Mouse (Mus musculus): ENCODE results near the gene Trpt1. TPM values are rescaled to one million over a fixed set of nuclear protein-coding genes. Genes with fewer than 3 reads are reported as not detected.

The Trpt1 gene
- polyA plus RNA-seq, 1 experiment from 2014 or later = 11.5 TPM

DNA sequence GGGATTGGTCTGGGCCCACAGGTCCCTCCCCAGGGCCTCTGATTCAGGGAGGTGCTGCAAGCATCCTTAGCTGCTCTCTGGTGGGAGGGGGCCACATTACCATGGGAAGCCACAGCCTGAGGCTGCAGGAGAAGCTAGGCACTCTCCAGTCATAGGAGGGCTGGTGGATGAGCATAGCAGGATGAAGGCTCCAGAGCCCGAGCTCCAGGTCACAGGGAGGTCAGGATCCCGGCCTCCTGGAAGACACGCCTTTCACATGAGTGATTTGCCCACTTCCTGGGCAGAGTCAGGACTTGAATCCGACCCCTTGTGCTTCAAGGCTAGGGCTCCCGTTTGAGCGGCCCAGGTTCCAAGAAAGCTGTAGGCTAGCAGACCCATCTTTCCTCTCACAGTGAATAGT lies 24.3 kb upstream of the Trpt1 start:
- Histone ChIP-seq H3K9me3 (ENCODE audit: control insufficient read depth, low read depth, low read length) (no peaks in the 10 kb centered on the region), H3K4me1 (ENCODE audit: control insufficient read depth, insufficient read depth, low read length) (peaks cover 51% of the 10 kb centered on the region), H3K9ac (replicated peaks; ENCODE audit: low read depth, low read length) (no peak overlapping the region; the same call in 1 of the 2 replicates), H3K36me3 (ENCODE audit: control insufficient read depth, insufficient read depth, low read length) (no peaks in the 10 kb centered on the region), H3K27ac (ENCODE audit: low read length) (no peak overlapping the region), H3K4me2 (replicated peaks; ENCODE audit: low read depth, low read length) (no peak overlapping the region), H3K27me3 (ENCODE audit: control insufficient read depth, insufficient read depth, low read length) (no peaks in the 10 kb centered on the region), H3K4me3 (ENCODE audit: low read depth, low read length) (no peak overlapping the region)
- WGBS = 31% methylated on average over 6 of the region's 6 CpGs
- no peak for ATAC-seq (ENCODE audit: insufficient number of reproducible peaks, insufficient read depth, low FRiP score, low read depth)

DNA sequence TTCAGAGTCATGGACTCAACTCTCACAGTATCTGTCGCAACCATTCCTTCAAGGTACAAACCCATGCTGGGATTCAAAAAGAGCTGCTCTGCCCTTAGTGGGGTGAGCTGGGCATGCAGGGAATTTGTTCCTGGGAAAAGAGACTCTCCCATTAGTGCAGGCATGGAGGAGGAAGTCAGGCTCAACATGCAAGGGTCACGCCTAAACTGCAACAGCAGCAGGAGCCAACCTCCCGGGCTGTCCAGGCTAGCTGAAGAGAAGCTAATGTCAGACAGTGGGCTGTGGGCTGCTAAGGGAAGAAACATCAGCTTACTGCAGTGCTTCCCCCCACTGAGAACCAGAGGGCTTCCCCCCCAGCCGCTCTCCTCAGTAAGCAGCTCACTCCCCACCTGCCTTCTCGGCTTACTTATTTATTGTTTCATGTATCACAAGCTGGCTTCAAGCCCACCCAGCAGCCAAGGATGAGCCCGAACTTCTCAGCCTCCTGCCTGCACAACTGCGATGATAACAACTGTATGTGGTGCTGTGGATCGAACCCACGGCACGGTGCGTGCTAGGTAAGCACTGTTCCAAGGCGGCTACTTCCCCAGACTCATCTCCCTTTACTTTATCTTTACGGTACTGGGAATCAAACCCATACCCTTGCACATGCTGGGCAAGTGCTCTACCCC lies 23.5 kb upstream of the Trpt1 start:
- H3K27me3 ChIP-seq (ENCODE audit: control insufficient read depth, insufficient read depth, low read length) = no peaks in the 10 kb centered on the region
- H3K4me1 ChIP-seq (ENCODE audit: control insufficient read depth, insufficient read depth, low read length) = peaks cover 52% of the 10 kb centered on the region
- WGBS = 77% methylated on average over 13 of the region's 13 CpGs
- H3K4me2 ChIP-seq (replicated peaks; ENCODE audit: low read depth, low read length) = no peak overlapping the region
- ATAC-seq (ENCODE audit: insufficient number of reproducible peaks, insufficient read depth, low FRiP score, low read depth) = no peak
- no peak overlapping the region for H3K27ac ChIP-seq (ENCODE audit: low read length)
- no peak overlapping the region for H3K9ac ChIP-seq (replicated peaks; ENCODE audit: low read depth, low read length)
- H3K4me3 ChIP-seq (ENCODE audit: low read depth, low read length) = no peak overlapping the region
- H3K36me3 ChIP-seq (ENCODE audit: control insufficient read depth, insufficient read depth, low read length) = 0 out of 2 replicates have a peak, but pooled peaks cover 3% of the 10 kb centered on the region
- no peaks in the 10 kb centered on the region for H3K9me3 ChIP-seq (ENCODE audit: control insufficient read depth, low read depth, low read length)

DNA sequence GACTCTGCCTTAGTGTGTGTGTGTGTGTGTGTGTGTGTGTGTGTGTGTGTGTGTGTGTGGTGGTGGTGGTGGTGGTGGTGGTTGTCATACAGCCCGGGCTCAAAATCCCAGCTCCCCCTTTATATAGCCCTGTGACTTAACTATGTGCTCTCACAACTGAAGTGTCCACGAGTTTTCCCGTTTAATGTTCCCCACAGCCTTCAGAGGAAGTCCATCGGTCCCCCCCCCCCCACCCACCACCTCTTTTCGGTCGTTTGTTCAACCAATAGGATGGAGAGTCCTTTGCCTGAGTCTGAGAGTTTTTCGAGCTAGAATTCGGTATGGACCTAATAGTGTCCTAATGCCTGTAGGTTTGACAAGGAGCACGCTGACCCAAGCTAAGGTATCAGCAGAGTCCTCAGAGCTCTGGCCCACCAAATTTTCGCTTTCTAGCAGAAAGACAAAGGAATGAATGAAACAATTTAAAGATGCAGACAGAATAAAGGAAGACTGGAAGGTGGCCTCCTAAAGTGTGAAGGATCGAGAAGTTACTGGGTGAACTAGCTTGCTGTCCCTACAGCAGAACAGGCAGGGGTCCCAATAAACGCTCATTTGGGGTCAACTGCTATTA lies 22.2 kb upstream of the Trpt1 start:
- Histone ChIP-seq H3K4me3 (ENCODE audit: low read depth, low read length) (peak overlapping the region; percentile 77), H3K4me1 (ENCODE audit: control insufficient read depth, insufficient read depth, low read length) (peaks cover 43% of the 10 kb centered on the region), H3K4me2 (replicated peaks; ENCODE audit: low read depth, low read length) (peak overlapping the region; percentile 44), H3K27ac (ENCODE audit: low read length) (no peak overlapping the region), H3K36me3 (ENCODE audit: control insufficient read depth, insufficient read depth, low read length) (peaks cover 13% of the 10 kb centered on the region), H3K9ac (replicated peaks; ENCODE audit: low read depth, low read length) (0 out of 2 replicates have a peak overlapping the region, but pooled peaks have one; percentile 2), H3K27me3 (ENCODE audit: control insufficient read depth, insufficient read depth, low read length) (no peaks in the 10 kb centered on the region), H3K9me3 (ENCODE audit: control insufficient read depth, low read depth, low read length) (no peaks in the 10 kb centered on the region)
- 27% methylated on average over 12 of the region's 12 CpGs for WGBS
- ATAC-seq (ENCODE audit: insufficient number of reproducible peaks, insufficient read depth, low FRiP score, low read depth) = no peak

DNA sequence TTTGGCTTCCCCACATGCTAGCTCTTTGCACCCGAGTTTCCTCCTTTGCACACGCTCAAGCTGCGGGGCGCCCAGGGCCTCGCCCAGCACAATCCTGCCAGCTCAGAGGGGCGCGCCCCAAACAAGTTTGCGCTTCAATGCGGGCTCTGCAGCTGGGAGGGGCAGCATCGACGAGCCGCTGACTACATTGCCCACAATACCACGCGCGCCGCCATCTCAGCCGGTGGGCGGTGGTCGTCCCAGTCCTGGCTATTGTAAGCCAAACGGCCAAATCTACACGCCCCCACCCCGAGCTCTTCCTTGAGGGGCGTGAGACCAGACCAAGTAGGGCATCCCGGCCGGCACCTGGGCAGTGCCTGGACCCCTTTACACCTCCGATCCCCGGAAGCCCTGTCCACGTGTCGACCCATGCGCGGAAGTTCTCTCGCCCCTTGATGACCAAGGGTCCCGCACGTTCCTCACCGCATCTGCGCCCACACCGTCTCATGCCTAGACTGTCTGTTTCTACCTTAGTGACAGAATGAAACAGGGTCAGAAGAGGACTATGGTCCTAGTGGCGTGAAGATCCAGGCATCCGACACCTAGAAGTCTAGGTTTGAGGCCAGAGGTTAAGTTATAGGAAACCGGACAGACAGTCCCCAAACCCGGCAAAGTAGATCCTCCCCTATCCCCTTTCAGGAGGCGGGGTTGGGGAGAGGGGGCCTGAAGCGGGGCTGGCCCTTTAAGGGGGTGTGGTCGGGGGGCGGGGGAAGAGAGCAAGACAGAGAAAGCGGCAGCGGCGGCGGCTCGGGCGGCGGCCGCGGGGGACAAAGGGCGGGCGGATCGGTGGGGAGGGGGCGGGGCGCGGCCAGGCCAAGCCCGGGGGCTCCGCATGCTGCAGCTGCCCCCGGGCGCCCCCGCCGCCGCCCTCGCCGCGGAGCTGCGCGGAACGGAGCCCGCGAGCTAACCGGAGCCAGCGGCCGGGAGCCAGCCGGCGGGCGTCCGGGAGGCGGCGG lies 21.4 kb upstream of the Trpt1 start, which contains the start of gene Ppp1r14b:
TSS of gene Ppp1r14b (plus strand) at position 758 of the 995 bp plus-strand sequence.
- Histone ChIP-seq H3K27ac (ENCODE audit: low read length) (peak within 1 kb of the TSS; percentile 94), H3K9me3 (ENCODE audit: control insufficient read depth, low read depth, low read length) (no peaks in the 10 kb centered on the region), H3K4me3 (ENCODE audit: low read depth, low read length) (peak within 1 kb of the TSS; percentile 77), H3K27me3 (ENCODE audit: control insufficient read depth, insufficient read depth, low read length) (no peaks in the 10 kb centered on the region), H3K9ac (replicated peaks; ENCODE audit: low read depth, low read length) (peak within 1 kb of the TSS; percentile 82), H3K4me1 (ENCODE audit: control insufficient read depth, insufficient read depth, low read length) (peaks cover 49% of the 10 kb centered on the region), H3K36me3 (ENCODE audit: control insufficient read depth, insufficient read depth, low read length) (peaks cover 13% of the 10 kb centered on the region), H3K4me2 (replicated peaks; ENCODE audit: low read depth, low read length) (peak within 1 kb of the TSS; percentile 93)
- ATAC-seq (ENCODE audit: insufficient number of reproducible peaks, insufficient read depth, low FRiP score, low read depth) = peak; percentile 60
- WGBS = under 1% methylated on average over 81 of the region's 84 CpGs

DNA sequence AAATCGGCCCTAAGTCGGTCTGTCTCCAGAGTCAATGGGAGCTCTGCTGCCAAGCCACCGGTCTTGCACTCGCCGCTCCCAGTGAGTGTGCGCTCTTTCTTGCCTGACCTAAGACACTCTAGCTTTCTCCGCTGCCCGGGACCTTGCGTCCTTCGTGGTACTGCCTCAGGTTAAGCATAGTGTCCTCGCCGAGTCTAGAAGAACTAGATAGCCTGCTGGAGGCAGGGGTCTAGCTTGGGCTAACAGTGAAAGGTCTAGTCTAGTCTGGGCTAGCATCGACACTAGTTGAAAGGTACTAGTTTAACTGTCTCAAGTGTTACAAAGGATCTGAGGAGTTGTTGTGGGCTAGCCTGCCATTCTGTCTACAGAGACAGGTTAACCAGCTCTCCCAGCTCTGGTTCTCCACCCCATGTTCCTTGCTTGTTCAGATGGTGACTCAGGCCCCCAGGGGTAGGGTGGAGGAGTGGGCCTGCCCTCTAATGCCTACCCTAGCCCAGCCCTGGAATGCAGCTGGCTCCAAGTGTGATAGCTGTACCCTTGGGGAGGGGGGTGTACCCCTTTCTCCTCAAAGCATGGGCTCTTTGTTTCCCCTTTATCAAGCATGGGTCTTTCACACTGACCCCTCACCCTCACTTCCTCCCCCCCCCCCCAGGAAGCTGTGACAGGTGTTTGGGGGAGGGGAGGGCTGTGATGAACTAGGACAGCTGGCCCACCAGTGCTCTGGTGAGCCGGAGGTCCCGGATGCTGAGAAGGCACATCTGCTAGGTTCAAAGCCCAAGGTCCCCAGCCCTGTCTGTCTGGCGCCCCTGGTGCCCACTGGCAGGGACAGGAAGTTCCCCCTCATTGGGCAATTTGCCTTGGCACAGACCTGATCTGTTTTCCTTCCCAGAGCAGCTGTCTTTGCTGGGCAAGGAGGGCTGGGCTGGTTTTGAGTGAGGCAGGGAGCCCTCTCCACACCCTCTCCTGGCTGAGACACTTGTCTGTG lies 20.1 kb upstream of the Trpt1 start, which contains the start of gene Plcb3:
TSS of gene Plcb3 (minus strand) at position 934 of the 985 bp plus-strand sequence.
- H3K36me3 ChIP-seq (ENCODE audit: control insufficient read depth, insufficient read depth, low read length) = peaks cover 13% of the 10 kb centered on the region
- peak within 1 kb of the TSS; percentile 93 for H3K4me2 ChIP-seq (replicated peaks; ENCODE audit: low read depth, low read length)
- H3K9me3 ChIP-seq (ENCODE audit: control insufficient read depth, low read depth, low read length) = no peaks in the 10 kb centered on the region
- H3K27me3 ChIP-seq (ENCODE audit: control insufficient read depth, insufficient read depth, low read length) = no peaks in the 10 kb centered on the region
- H3K9ac ChIP-seq (replicated peaks; ENCODE audit: low read depth, low read length) = peak within 1 kb of the TSS; percentile 82
- ATAC-seq (ENCODE audit: insufficient number of reproducible peaks, insufficient read depth, low FRiP score, low read depth) = no peak
- under 1% methylated on average over 16 of the region's 16 CpGs for WGBS
- H3K4me1 ChIP-seq (ENCODE audit: control insufficient read depth, insufficient read depth, low read length) = peaks cover 38% of the 10 kb centered on the region
- H3K4me3 ChIP-seq (ENCODE audit: low read depth, low read length) = peak within 1 kb of the TSS; percentile 77
- peak within 1 kb of the TSS; percentile 94 for H3K27ac ChIP-seq (ENCODE audit: low read length)

DNA sequence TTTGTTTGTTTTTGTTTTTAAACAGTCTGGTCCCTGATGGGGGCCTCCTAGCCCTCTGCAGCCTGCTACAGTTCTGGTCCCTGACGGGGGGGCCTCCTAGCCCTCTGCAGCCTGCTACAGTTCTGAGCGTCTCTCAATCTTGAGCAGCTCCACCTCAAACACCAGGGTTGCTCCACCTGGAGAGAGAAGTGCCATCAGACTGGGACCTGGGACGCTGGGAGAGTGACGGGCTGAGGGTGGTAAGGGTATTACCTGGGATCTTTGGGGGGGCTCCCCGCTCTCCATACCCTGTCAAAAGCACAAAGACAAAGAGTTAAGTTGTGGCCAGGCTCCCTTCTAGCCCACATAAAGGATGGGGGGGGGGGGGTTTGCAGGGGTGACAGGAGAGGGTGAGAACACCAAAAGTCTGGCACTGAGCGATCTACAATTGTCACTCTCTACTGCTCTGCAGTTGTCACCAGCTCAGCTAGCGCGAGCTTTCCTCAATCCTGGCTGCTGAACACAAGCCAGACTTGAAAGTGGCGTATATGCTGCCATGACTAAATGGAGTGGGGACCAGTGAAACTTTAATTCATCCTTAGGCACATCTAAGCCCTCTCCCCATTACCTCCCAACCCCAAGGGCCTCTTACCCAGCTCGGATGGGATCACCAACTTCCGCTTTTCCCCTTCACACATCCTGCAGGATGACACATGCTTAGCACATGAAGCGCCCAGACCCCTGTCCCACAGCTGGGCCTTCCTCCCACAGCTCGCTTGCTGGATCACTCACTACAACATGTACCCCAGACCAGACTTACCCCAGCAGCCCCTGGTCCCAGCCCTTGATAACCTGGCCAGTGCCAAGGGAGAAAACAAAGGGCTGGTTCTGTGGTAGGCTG lies 17.9 kb upstream of the Trpt1 start:
- H3K4me3 ChIP-seq (ENCODE audit: low read depth, low read length) = 0 out of 2 replicates have a peak overlapping the region, but pooled peaks have one; percentile 67
- WGBS = 80% methylated on average over 13 of the region's 13 CpGs
- ATAC-seq (ENCODE audit: insufficient number of reproducible peaks, insufficient read depth, low FRiP score, low read depth) = no peak
- no peaks in the 10 kb centered on the region for H3K9me3 ChIP-seq (ENCODE audit: control insufficient read depth, low read depth, low read length)
- H3K9ac ChIP-seq (replicated peaks; ENCODE audit: low read depth, low read length) = 0 out of 2 replicates have a peak overlapping the region, but pooled peaks have one; percentile 60
- H3K36me3 ChIP-seq (ENCODE audit: control insufficient read depth, insufficient read depth, low read length) = peaks cover 21% of the 10 kb centered on the region
- peaks cover 34% of the 10 kb centered on the region for H3K4me1 ChIP-seq (ENCODE audit: control insufficient read depth, insufficient read depth, low read length)
- H3K27ac ChIP-seq (ENCODE audit: low read length) = peak overlapping the region; percentile 41
- no peaks in the 10 kb centered on the region for H3K27me3 ChIP-seq (ENCODE audit: control insufficient read depth, insufficient read depth, low read length)
- H3K4me2 ChIP-seq (replicated peaks; ENCODE audit: low read depth, low read length) = peak overlapping the region; percentile 76; the same call in 1 of the 2 replicates

DNA sequence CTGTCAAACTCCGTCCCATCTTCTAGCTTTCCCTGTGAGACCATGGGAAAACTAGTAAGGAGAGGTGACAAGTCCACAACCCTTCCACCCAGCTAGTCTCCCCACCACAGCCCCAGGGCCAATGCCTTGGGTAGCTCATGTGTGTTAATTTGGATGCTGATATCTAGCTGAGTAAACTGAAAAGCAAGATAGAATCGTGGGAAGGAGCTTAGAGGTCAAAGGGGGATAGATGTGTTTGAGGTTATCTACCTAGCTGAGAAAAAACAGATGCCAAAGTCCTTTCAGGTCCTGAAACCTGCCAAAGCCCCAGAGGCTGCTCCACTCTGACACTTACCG lies 17.3 kb upstream of the Trpt1 start:
- H3K4me1 ChIP-seq (ENCODE audit: control insufficient read depth, insufficient read depth, low read length) = peaks cover 34% of the 10 kb centered on the region
- peak overlapping the region; percentile 67 for H3K4me3 ChIP-seq (ENCODE audit: low read depth, low read length)
- H3K36me3 ChIP-seq (ENCODE audit: control insufficient read depth, insufficient read depth, low read length) = peaks cover 23% of the 10 kb centered on the region
- H3K4me2 ChIP-seq (replicated peaks; ENCODE audit: low read depth, low read length) = peak overlapping the region; percentile 76
- H3K9me3 ChIP-seq (ENCODE audit: control insufficient read depth, low read depth, low read length) = no peaks in the 10 kb centered on the region
- 29% methylated on average over 3 of the region's 3 CpGs for WGBS
- no peaks in the 10 kb centered on the region for H3K27me3 ChIP-seq (ENCODE audit: control insufficient read depth, insufficient read depth, low read length)
- ATAC-seq (ENCODE audit: insufficient number of reproducible peaks, insufficient read depth, low FRiP score, low read depth) = no peak
- H3K27ac ChIP-seq (ENCODE audit: low read length) = peak overlapping the region; percentile 41
- peak overlapping the region; percentile 60; the same call in 1 of the 2 replicates for H3K9ac ChIP-seq (replicated peaks; ENCODE audit: low read depth, low read length)

Data from stomach, embryonic 14.5 days (tissue).